ENCODE assay signal across 9 mouse cellular contexts in the genomic region with DNA sequence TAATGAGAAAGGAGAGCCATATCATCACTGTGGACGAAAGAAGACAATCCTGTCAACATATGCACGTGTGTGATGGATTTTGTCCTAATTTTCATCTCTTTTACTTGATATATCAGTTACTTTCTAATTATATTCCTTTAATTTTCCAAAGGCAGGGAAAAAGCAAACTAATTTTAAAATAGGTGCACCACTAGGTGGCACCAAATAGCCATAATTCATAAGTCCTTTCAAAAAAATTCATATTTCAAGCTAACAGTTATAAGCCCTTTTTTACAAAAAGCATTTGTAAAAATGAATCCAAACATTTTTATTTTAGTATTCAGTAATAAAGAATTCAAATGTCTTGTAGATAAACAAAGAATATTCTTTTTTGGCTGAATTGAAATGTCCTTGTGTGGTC.
DNase-seq lines count a peak whose midpoint lies in the region; ATAC-seq lines count a peak whose summit lies in the region.
"Had no signal": no experiment of that assay in that cellular context is flagged by ENCODE, and none has a peak within 500 bp of the region (broad histone marks: within the 10 kb centered on the region; RNA-seq: fewer than 3 reads in every experiment).

No protein-coding gene starts in this region.

- H3K9me3 ChIP-seq in kidney, embryonic 15.5 days (replicated peaks): no peaks in the 10 kb centered on the region
- H3K9me3 ChIP-seq: heart, embryonic 10.5 days had no signal

- no peaks in the 10 kb centered on the region for H3K36me3 ChIP-seq in kidney, embryonic 15.5 days
- H3K36me3 ChIP-seq: heart, embryonic 10.5 days had no signal

- DNase-seq in adrenal gland, postnatal 10 days: peak; percentile 4
- DNase-seq in adrenal gland, postnatal 4 days (ENCODE audit: low spot score in 2 of 2): no peak
- peak; percentile 4 for DNase-seq in kidney, postnatal 14 days
- DNase-seq in 416B (ENCODE audit: low read depth): peak; percentile 47
- peak; percentile 51 for DNase-seq in embryo, embryonic 11 days

- H3K4me1 ChIP-seq in kidney, embryonic 15.5 days: no peaks in the 10 kb centered on the region
- H3K4me1 ChIP-seq: heart, embryonic 10.5 days had no signal

- no peaks in the 10 kb centered on the region for H3K27me3 ChIP-seq in kidney, embryonic 15.5 days

- no peak overlapping the region for H3K4me2 ChIP-seq in kidney, embryonic 15.5 days

- H3K9ac ChIP-seq in kidney, embryonic 15.5 days: no peak overlapping the region

- no peak overlapping the region for H3K4me3 ChIP-seq in kidney, embryonic 15.5 days (replicated peaks)
- H3K4me3 ChIP-seq: heart, embryonic 10.5 days had no signal

- WGBS in kidney, embryonic 15.5 days: 11% methylated on average over 2 of the region's 2 CpGs

- ATAC-seq in kidney, embryonic 15.5 days (replicated peaks; ENCODE audit: low FRiP score): no peak
- no peak for ATAC-seq in monocyte, adult 5-6 weeks (replicated peaks; ENCODE audit: insufficient number of reproducible peaks, low FRiP score, low TSS enrichment, poor library complexity, severe bottlenecking)
- ATAC-seq in erythroblast, adult 5-6 weeks (replicated peaks; ENCODE audit: low FRiP score, poor library complexity, severe bottlenecking): no peak

- H3K27ac ChIP-seq in kidney, embryonic 15.5 days: no peak overlapping the region
- H3K27ac ChIP-seq: heart, embryonic 10.5 days had no signal

Comparison
In these comparisons a context has a peak if more than half of its experiments do, and no peak if none do; other contexts are left out.
1. DNase-seq: peak in adrenal gland, postnatal 10 days (single experiment), kidney, postnatal 14 days (single experiment), 416B (single experiment) and embryo, embryonic 11 days (single experiment); none in adrenal gland, postnatal 4 days (0 of 2).